Mouse (Mus musculus): ENCODE measurements around the gene Nrm. TPM values are rescaled to one million over a fixed set of nuclear protein-coding genes. Genes with fewer than 3 reads are reported as not detected.

The Nrm gene
- polyA plus RNA-seq, 2 experiments, result 49.5 to 80.7 TPM

DNA sequence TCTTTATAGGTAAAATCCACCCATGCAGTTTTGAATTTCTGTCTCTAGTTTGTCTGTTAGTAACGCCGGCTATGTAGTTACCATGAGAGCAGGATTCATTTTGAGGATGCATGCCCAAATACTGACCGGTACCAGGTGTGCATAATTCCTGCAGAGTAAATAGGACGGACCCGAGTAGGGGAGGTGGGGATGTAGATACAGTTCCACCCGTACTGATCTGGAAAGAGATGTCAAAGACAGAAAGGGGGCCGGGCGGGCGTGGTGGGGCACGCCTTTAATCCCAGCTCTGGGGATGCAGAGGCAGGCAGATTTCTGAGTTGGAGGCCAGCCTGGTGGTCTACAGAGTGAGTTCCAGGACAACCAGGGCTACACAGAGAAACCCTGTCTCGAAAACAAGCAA lies 19.1 kb upstream of the Nrm start:
- no peak for DNase-seq (ENCODE audit: low spot score)
- H3K27me3 ChIP-seq (ENCODE audit: control insufficient read depth, insufficient read depth, low read length), result no peaks in the 10 kb centered on the region
- peak overlapping the region; percentile 62 for H3K4me3 ChIP-seq (replicated peaks; ENCODE audit: low read length)
- H3K4me1 ChIP-seq (ENCODE audit: control insufficient read depth, insufficient read depth, low read length), result peaks cover 13% of the 10 kb centered on the region
- peak overlapping the region; percentile 61 for H3K9ac ChIP-seq (ENCODE audit: low read depth, low read length, severe bottlenecking)
- peaks cover 23% of the 10 kb centered on the region for H3K36me3 ChIP-seq (ENCODE audit: control insufficient read depth, insufficient read depth, low read length)
- no peak for TF ChIP-seq POLR2A (IDR thresholded peaks at IDR 0.05; ENCODE audit: borderline replicate concordance, extremely low read depth, insufficient read depth, insufficient read length)
- peak overlapping the region; percentile 65 for H3K4me2 ChIP-seq (replicated peaks; ENCODE audit: low read depth, low read length, severe bottlenecking)
- 19% methylated on average over 11 of the region's 11 CpGs for WGBS
- peak overlapping the region; percentile 82 for H3K27ac ChIP-seq (replicated peaks; ENCODE audit: low read depth, low read length)
- ATAC-seq (ENCODE audit: low FRiP score, low read depth), result no peak
- H3K9me3 ChIP-seq (ENCODE audit: control insufficient read depth, low read length), result no peaks in the 10 kb centered on the region

DNA sequence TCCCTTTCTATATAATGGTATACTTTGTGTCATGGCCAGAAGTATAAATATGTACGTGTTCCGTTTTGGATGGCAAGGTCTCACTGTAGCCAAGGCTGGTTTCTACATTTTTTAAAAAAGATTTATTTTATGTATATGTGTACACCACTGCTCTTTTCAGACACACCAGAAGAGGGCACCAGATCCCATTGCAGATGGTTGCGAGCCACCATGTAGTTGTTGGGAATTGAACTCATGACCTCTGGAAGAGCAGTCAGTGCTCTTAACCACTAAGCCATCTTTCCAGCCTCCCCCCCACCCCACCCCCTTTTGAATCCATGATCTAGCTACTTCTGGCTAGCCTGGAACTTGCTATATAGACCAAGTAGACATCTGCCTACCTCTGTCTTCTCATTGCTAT lies 17.6 kb upstream of the Nrm start:
- Histone ChIP-seq H3K36me3 (ENCODE audit: control insufficient read depth, insufficient read depth, low read length) (peaks cover 38% of the 10 kb centered on the region), H3K4me2 (replicated peaks; ENCODE audit: low read depth, low read length, severe bottlenecking) (no peak overlapping the region)
- 95% methylated on average over 3 of the region's 3 CpGs for WGBS

DNA sequence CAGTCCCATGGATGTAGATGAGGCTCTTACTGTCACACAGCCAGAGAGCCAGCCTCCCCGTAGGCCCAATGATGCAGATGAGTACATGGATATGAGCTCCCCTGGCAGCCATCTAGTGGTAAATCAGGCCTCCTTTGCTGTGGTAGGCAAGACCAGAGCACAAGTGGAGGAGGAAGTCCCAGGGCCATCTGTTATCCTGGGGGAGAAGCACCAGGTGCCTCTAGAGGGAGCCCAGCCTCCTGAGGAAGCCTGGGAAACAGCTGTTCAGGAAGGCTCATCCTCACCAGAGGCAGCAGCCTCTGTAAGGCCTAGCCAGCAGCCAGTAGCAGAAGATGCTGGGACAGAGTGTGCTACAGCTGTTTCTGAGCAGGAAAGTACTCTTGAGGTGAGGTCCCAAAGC lies 13.0 kb upstream of the Nrm start:
- Histone ChIP-seq H3K4me1 (ENCODE audit: control insufficient read depth, insufficient read depth, low read length) (no peaks in the 10 kb centered on the region), H3K9me3 (ENCODE audit: control insufficient read depth, low read length) (no peaks in the 10 kb centered on the region), H3K27ac (replicated peaks; ENCODE audit: low read depth, low read length) (no peak overlapping the region), H3K4me3 (replicated peaks; ENCODE audit: low read length) (no peak overlapping the region), H3K9ac (ENCODE audit: low read depth, low read length, severe bottlenecking) (no peak overlapping the region), H3K27me3 (ENCODE audit: control insufficient read depth, insufficient read depth, low read length) (no peaks in the 10 kb centered on the region), H3K36me3 (ENCODE audit: control insufficient read depth, insufficient read depth, low read length) (peaks cover 77% of the 10 kb centered on the region), H3K4me2 (replicated peaks; ENCODE audit: low read depth, low read length, severe bottlenecking) (no peak overlapping the region)
- ATAC-seq (ENCODE audit: low FRiP score, low read depth) (no peak), DNase-seq (ENCODE audit: low spot score) (no peak)
- 71% methylated on average over 1 of the region's 1 CpGs for WGBS
- TF ChIP-seq POLR2A (IDR thresholded peaks at IDR 0.05; ENCODE audit: borderline replicate concordance, extremely low read depth, insufficient read depth, insufficient read length), result no peak

More for the DNA sequence above, 17.6 kb upstream of the Nrm start:
- Histone ChIP-seq H3K9me3 (ENCODE audit: control insufficient read depth, low read length) (no peaks in the 10 kb centered on the region), H3K9ac (ENCODE audit: low read depth, low read length, severe bottlenecking) (no peak overlapping the region), H3K27ac (replicated peaks; ENCODE audit: low read depth, low read length) (no peak overlapping the region), H3K4me1 (ENCODE audit: control insufficient read depth, insufficient read depth, low read length) (peaks cover 13% of the 10 kb centered on the region), H3K4me3 (replicated peaks; ENCODE audit: low read length) (no peak overlapping the region), H3K27me3 (ENCODE audit: control insufficient read depth, insufficient read depth, low read length) (no peaks in the 10 kb centered on the region)
- no peak for TF ChIP-seq POLR2A (IDR thresholded peaks at IDR 0.05; ENCODE audit: borderline replicate concordance, extremely low read depth, insufficient read depth, insufficient read length)
- DNase-seq (ENCODE audit: low spot score), result no peak
- no peak for ATAC-seq (ENCODE audit: low FRiP score, low read depth)

DNA sequence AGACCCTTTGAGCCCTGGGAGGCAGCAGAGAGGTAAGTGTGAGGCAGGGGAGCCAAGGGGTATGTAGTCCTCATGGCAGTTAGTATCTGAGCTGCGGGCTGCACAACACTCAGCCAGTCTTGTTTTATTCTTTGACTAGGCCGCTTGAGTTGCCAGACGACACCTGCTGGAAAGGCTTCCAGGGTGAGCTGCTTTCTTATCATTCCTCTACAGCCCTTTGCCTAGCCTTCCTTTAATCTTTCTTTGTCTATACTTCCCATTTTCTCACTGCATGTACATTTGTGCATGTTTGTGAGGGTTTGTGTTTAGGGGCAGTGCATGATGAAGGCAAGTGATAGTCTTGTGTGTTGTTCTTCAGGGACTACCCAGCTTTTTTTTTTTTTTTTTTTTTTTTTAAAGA lies 10.1 kb upstream of the Nrm start:
- H3K27me3 ChIP-seq (ENCODE audit: control insufficient read depth, insufficient read depth, low read length), result no peaks in the 10 kb centered on the region
- WGBS, result 93% methylated on average over 2 of the region's 3 CpGs
- TF ChIP-seq POLR2A (IDR thresholded peaks at IDR 0.05; ENCODE audit: borderline replicate concordance, extremely low read depth, insufficient read depth, insufficient read length), result no peak
- H3K9me3 ChIP-seq (ENCODE audit: control insufficient read depth, low read length), result no peaks in the 10 kb centered on the region
- DNase-seq (ENCODE audit: low spot score) (no peak), ATAC-seq (ENCODE audit: low FRiP score, low read depth) (no peak)
- no peaks in the 10 kb centered on the region for H3K4me1 ChIP-seq (ENCODE audit: control insufficient read depth, insufficient read depth, low read length)
- H3K4me2 ChIP-seq (replicated peaks; ENCODE audit: low read depth, low read length, severe bottlenecking), result no peak overlapping the region
- H3K27ac ChIP-seq (replicated peaks; ENCODE audit: low read depth, low read length), result no peak overlapping the region
- peaks cover 82% of the 10 kb centered on the region for H3K36me3 ChIP-seq (ENCODE audit: control insufficient read depth, insufficient read depth, low read length)
- no peak overlapping the region for H3K4me3 ChIP-seq (replicated peaks; ENCODE audit: low read length)
- H3K9ac ChIP-seq (ENCODE audit: low read depth, low read length, severe bottlenecking), result no peak overlapping the region

DNA sequence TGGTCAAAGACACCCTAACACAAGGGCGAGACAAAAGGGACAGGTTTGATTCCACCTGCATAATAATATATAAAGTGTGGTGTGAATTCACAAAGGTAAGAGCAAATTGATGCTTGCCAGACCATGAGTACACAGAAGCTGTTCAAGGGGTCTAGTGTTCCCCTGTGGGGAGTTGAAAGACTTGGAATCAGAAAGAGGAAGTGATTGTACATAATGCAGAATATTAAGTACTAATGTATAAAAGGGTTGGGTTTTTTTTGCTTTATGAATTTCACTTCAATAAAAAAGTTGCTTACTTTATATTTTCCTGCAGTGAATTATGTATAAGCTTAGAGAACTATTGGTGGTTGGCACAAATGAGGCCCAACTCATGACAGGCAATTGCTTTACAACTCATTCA lies 1.7 kb upstream of the Nrm start:
- ATAC-seq (ENCODE audit: low FRiP score, low read depth) (no peak), DNase-seq (ENCODE audit: low spot score) (no peak)
- 94% methylated on average over 1 of the region's 1 CpGs for WGBS
- no peak overlapping the region for H3K27ac ChIP-seq (replicated peaks; ENCODE audit: low read depth, low read length)
- peaks cover 27% of the 10 kb centered on the region for H3K36me3 ChIP-seq (ENCODE audit: control insufficient read depth, insufficient read depth, low read length)
- no peak overlapping the region for H3K4me3 ChIP-seq (replicated peaks; ENCODE audit: low read length)
- H3K4me2 ChIP-seq (replicated peaks; ENCODE audit: low read depth, low read length, severe bottlenecking), result no peak overlapping the region
- TF ChIP-seq POLR2A (IDR thresholded peaks at IDR 0.05; ENCODE audit: borderline replicate concordance, extremely low read depth, insufficient read depth, insufficient read length), result no peak
- H3K4me1 ChIP-seq (ENCODE audit: control insufficient read depth, insufficient read depth, low read length), result peaks cover 6% of the 10 kb centered on the region
- H3K9me3 ChIP-seq (ENCODE audit: control insufficient read depth, low read length), result no peaks in the 10 kb centered on the region
- H3K9ac ChIP-seq (ENCODE audit: low read depth, low read length, severe bottlenecking), result no peak overlapping the region
- H3K27me3 ChIP-seq (ENCODE audit: control insufficient read depth, insufficient read depth, low read length), result no peaks in the 10 kb centered on the region

DNA sequence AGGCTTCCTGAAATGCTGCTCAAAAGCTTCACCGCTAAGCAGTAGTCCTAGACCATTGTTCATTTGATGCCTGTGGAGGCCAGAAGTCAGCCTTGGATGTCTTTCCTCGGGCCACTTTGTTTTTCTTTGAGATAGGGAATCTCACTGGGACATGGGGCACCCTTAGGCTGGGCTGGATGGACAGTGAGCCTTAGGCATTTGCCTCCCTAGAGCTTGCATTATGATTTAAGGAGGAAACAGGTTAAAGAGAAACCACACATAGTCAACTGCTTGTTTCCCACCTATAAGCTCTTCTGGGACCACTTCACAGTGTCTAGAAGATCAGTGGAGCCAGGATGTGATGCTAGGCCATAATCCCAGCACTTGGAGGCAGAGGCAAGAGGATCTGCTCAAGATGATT lies 1.3 kb upstream of the Nrm start:
- Histone ChIP-seq H3K9ac (ENCODE audit: low read depth, low read length, severe bottlenecking) (no peak overlapping the region), H3K9me3 (ENCODE audit: control insufficient read depth, low read length) (no peaks in the 10 kb centered on the region), H3K27me3 (ENCODE audit: control insufficient read depth, insufficient read depth, low read length) (no peaks in the 10 kb centered on the region), H3K4me1 (ENCODE audit: control insufficient read depth, insufficient read depth, low read length) (peaks cover 9% of the 10 kb centered on the region), H3K36me3 (ENCODE audit: control insufficient read depth, insufficient read depth, low read length) (peaks cover 22% of the 10 kb centered on the region), H3K4me2 (replicated peaks; ENCODE audit: low read depth, low read length, severe bottlenecking) (no peak overlapping the region), H3K27ac (replicated peaks; ENCODE audit: low read depth, low read length) (no peak overlapping the region), H3K4me3 (replicated peaks; ENCODE audit: low read length) (no peak overlapping the region)
- ATAC-seq (ENCODE audit: low FRiP score, low read depth) (no peak), DNase-seq (ENCODE audit: low spot score) (no peak)
- TF ChIP-seq POLR2A (IDR thresholded peaks at IDR 0.05; ENCODE audit: borderline replicate concordance, extremely low read depth, insufficient read depth, insufficient read length), result no peak
- 77% methylated on average over 2 of the region's 2 CpGs for WGBS
